Mouse (Mus musculus): Measurements from ENCODE around the gene Elovl7. TPM values are rescaled to one million over a fixed set of nuclear protein-coding genes. Genes with fewer than 3 reads are reported as not detected.

Gene Elovl7
- polyA plus RNA-seq, 1 experiment: 13.8 TPM

DNA sequence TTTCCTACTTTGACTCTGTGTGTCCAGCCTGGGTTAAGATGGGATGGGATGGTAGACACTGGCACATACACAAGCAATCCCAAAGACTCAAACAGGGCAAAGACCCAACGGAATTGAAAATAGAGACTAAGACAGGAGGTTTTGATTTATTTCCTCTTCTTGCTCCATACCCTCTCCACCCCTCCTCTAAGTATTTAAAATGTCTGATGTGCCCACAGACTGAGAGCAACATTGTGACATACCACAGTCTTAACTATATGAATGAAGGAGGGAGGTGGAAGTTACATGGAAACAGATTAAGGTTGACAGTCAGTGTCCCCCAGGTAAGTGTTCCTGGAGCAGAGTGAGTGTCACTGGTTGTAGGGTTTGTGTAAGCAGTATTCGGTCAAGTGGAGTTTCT lies 70.1 kb downstream of the Elovl7 start:
- H3K4me3 ChIP-seq (ENCODE audit: low read depth, low read length): no peak overlapping the region
- H3K27ac ChIP-seq (ENCODE audit: insufficient read depth, low read length): no peak overlapping the region
- no peaks in the 10 kb centered on the region for H3K9me3 ChIP-seq (replicated peaks; ENCODE audit: control insufficient read depth, insufficient read depth, low read length, poor library complexity, severe bottlenecking)
- H3K9ac ChIP-seq (ENCODE audit: low read depth, poor library complexity, severe bottlenecking): no peak overlapping the region
- H3K4me1 ChIP-seq (ENCODE audit: control insufficient read depth, insufficient read depth, low read length): no peaks in the 10 kb centered on the region
- TF ChIP-seq EP300 (IDR thresholded peaks at IDR 0.05; ENCODE audit: insufficient read depth, low read depth, low read length): no peak
- H3K27me3 ChIP-seq (ENCODE audit: control insufficient read depth, insufficient read depth, low read length, poor library complexity, severe bottlenecking): no peaks in the 10 kb centered on the region
- no peaks in the 10 kb centered on the region for H3K36me3 ChIP-seq (ENCODE audit: control insufficient read depth, insufficient read depth, low read length, poor library complexity, severe bottlenecking)

- Histone ChIP-seq H3K27ac (ENCODE audit: insufficient read depth, low read length) (no peak overlapping the region), H3K36me3 (ENCODE audit: control insufficient read depth, insufficient read depth, low read length, poor library complexity, severe bottlenecking) (no peaks in the 10 kb centered on the region), H3K4me1 (ENCODE audit: control insufficient read depth, insufficient read depth, low read length) (peaks cover 3% of the 10 kb centered on the region), H3K9me3 (replicated peaks; ENCODE audit: control insufficient read depth, insufficient read depth, low read length, poor library complexity, severe bottlenecking) (no peaks in the 10 kb centered on the region), H3K27me3 (ENCODE audit: control insufficient read depth, insufficient read depth, low read length, poor library complexity, severe bottlenecking) (no peaks in the 10 kb centered on the region), H3K4me3 (ENCODE audit: low read depth, low read length) (no peak overlapping the region), H3K9ac (ENCODE audit: low read depth, poor library complexity, severe bottlenecking) (no peak overlapping the region)
- TF ChIP-seq EP300 (IDR thresholded peaks at IDR 0.05; ENCODE audit: insufficient read depth, low read depth, low read length) (no peak), CTCF (IDR thresholded peaks at IDR 0.05; ENCODE audit: low read depth, low read length) (no peak), POLR2A (IDR thresholded peaks at IDR 0.05; ENCODE audit: insufficient read depth, low read length) (no peak)
Measured at GRCm38 (mm10) chr13:108287953-108288352, 73.7 kb downstream of the Elovl7 start.

GRCm38 (mm10) chr13:108289436-108289835 lies 75.2 kb downstream of the Elovl7 start:
- peaks cover 3% of the 10 kb centered on the region for H3K4me1 ChIP-seq (ENCODE audit: control insufficient read depth, insufficient read depth, low read length)
- TF ChIP-seq EP300 (IDR thresholded peaks at IDR 0.05; ENCODE audit: insufficient read depth, low read depth, low read length) (no peak), CTCF (IDR thresholded peaks at IDR 0.05; ENCODE audit: low read depth, low read length) (no peak), POLR2A (IDR thresholded peaks at IDR 0.05; ENCODE audit: insufficient read depth, low read length) (no peak)
- no peaks in the 10 kb centered on the region for H3K36me3 ChIP-seq (ENCODE audit: control insufficient read depth, insufficient read depth, low read length, poor library complexity, severe bottlenecking)
- H3K9me3 ChIP-seq (replicated peaks; ENCODE audit: control insufficient read depth, insufficient read depth, low read length, poor library complexity, severe bottlenecking): no peaks in the 10 kb centered on the region
- no peak overlapping the region for H3K9ac ChIP-seq (ENCODE audit: low read depth, poor library complexity, severe bottlenecking)
- no peak overlapping the region for H3K27ac ChIP-seq (ENCODE audit: insufficient read depth, low read length)
- no peak overlapping the region for H3K4me3 ChIP-seq (ENCODE audit: low read depth, low read length)
- H3K27me3 ChIP-seq (ENCODE audit: control insufficient read depth, insufficient read depth, low read length, poor library complexity, severe bottlenecking): no peaks in the 10 kb centered on the region

GRCm38 (mm10) chr13:108290314-108290713 lies 76.1 kb downstream of the Elovl7 start:
- Histone ChIP-seq H3K9me3 (replicated peaks; ENCODE audit: control insufficient read depth, insufficient read depth, low read length, poor library complexity, severe bottlenecking) (no peaks in the 10 kb centered on the region), H3K4me3 (ENCODE audit: low read depth, low read length) (no peak overlapping the region), H3K9ac (ENCODE audit: low read depth, poor library complexity, severe bottlenecking) (no peak overlapping the region), H3K27ac (ENCODE audit: insufficient read depth, low read length) (no peak overlapping the region), H3K36me3 (ENCODE audit: control insufficient read depth, insufficient read depth, low read length, poor library complexity, severe bottlenecking) (no peaks in the 10 kb centered on the region), H3K27me3 (ENCODE audit: control insufficient read depth, insufficient read depth, low read length, poor library complexity, severe bottlenecking) (no peaks in the 10 kb centered on the region), H3K4me1 (ENCODE audit: control insufficient read depth, insufficient read depth, low read length) (peaks cover 3% of the 10 kb centered on the region)
- TF ChIP-seq POLR2A (IDR thresholded peaks at IDR 0.05; ENCODE audit: insufficient read depth, low read length) (no peak), CTCF (IDR thresholded peaks at IDR 0.05; ENCODE audit: low read depth, low read length) (no peak), EP300 (IDR thresholded peaks at IDR 0.05; ENCODE audit: insufficient read depth, low read depth, low read length) (no peak)

DNA sequence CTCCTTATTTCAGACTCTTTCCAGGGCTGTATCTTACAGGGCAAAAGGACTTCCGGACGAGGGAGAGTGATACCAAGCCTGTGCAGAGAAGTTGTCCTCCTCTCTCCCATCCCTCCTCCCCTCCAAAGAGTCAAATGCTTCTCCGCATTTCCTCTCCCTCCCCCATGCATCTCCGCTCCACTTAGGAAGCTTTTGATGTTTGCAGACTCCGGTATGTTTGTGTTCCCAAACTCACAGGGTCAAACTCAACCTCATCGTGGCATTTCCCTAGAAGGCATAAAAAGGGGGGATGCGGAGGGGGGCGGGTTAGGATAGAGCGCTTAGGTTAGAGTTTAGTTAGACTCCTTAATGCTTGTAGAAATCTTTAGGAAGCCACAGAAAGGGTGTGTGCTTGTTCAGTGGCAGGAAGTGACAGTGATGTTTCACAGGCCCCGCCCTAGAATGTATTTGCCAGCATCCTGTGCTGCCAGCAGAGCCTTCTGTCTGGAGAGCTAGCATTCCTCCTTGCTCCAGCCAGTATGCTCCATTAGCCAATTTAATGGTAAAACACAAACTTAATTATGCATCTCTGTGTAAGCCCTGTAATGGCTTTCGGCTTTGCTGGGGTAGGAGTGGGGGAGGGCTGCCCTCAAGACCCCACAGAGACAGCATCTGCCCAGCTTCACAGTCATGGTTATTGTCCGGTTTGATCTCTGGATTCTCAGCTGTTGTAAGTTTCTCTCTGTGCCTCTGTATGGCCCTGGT lies 83.3 kb downstream of the Elovl7 start:
- no peak overlapping the region for H3K27ac ChIP-seq (ENCODE audit: insufficient read depth, low read length)
- no peak overlapping the region for H3K9ac ChIP-seq (ENCODE audit: low read depth, poor library complexity, severe bottlenecking)
- H3K36me3 ChIP-seq (ENCODE audit: control insufficient read depth, insufficient read depth, low read length, poor library complexity, severe bottlenecking): no peaks in the 10 kb centered on the region
- H3K27me3 ChIP-seq (ENCODE audit: control insufficient read depth, insufficient read depth, low read length, poor library complexity, severe bottlenecking): no peaks in the 10 kb centered on the region
- H3K4me1 ChIP-seq (ENCODE audit: control insufficient read depth, insufficient read depth, low read length): peaks cover 5% of the 10 kb centered on the region
- TF ChIP-seq EP300 (IDR thresholded peaks at IDR 0.05; ENCODE audit: insufficient read depth, low read depth, low read length) (no peak), POLR2A (IDR thresholded peaks at IDR 0.05; ENCODE audit: insufficient read depth, low read length) (no peak), CTCF (IDR thresholded peaks at IDR 0.05; ENCODE audit: low read depth, low read length) (no peak)
- H3K4me3 ChIP-seq (ENCODE audit: low read depth, low read length): peak overlapping the region; percentile 41
- no peaks in the 10 kb centered on the region for H3K9me3 ChIP-seq (replicated peaks; ENCODE audit: control insufficient read depth, insufficient read depth, low read length, poor library complexity, severe bottlenecking)

- Histone ChIP-seq H3K4me3 (ENCODE audit: low read depth, low read length) (no peak overlapping the region), H3K27ac (ENCODE audit: insufficient read depth, low read length) (no peak overlapping the region)
- no peak for TF ChIP-seq CTCF (IDR thresholded peaks at IDR 0.05; ENCODE audit: low read depth, low read length)
- no peak for TF ChIP-seq POLR2A (IDR thresholded peaks at IDR 0.05; ENCODE audit: insufficient read depth, low read length)
- TF ChIP-seq EP300 (IDR thresholded peaks at IDR 0.05; ENCODE audit: insufficient read depth, low read depth, low read length): no peak
Measured at GRCm38 (mm10) chr13:108298241-108298640, 84.0 kb downstream of the Elovl7 start.

More at GRCm38 (mm10) chr13:108298241-108298640, 84.0 kb downstream of the Elovl7 start:
- Histone ChIP-seq H3K4me1 (ENCODE audit: control insufficient read depth, insufficient read depth, low read length) (peaks cover 5% of the 10 kb centered on the region), H3K9ac (ENCODE audit: low read depth, poor library complexity, severe bottlenecking) (no peak overlapping the region), H3K9me3 (replicated peaks; ENCODE audit: control insufficient read depth, insufficient read depth, low read length, poor library complexity, severe bottlenecking) (no peaks in the 10 kb centered on the region), H3K36me3 (ENCODE audit: control insufficient read depth, insufficient read depth, low read length, poor library complexity, severe bottlenecking) (no peaks in the 10 kb centered on the region), H3K27me3 (ENCODE audit: control insufficient read depth, insufficient read depth, low read length, poor library complexity, severe bottlenecking) (no peaks in the 10 kb centered on the region)
